Mouse (Mus musculus): ENCODE data around the gene Zfand3. TPM values are rescaled to one million over a fixed set of nuclear protein-coding genes. Genes with fewer than 3 reads are reported as not detected.

Zfand3 gene
- polyA plus RNA-seq, 1 experiment from 2014 or later: 34.2 TPM

DNA sequence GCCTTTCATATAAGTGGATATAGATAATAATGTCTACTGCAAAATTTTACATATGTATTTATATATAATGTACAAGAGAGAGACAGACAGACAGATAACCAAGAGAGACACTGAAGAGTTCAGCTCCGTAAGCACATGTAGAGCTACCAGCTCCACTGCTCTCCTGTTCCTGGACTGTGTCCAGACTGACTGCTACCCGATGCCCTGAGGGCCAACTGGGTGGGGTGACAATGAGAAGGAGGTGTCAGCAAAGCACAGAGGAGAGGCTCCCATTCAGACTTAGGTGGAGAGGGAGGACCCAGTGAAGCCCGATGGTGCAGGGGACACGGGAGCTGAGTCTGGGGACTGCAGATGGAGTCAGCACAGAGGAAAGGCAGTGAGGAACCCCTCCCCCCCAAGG, 25.5 kb upstream of the Zfand3 start:
- no peak overlapping the region for H3K27ac ChIP-seq (ENCODE audit: low read length)
- no peak for ATAC-seq (ENCODE audit: insufficient read depth, low FRiP score)
- H3K9me3 ChIP-seq (replicated peaks; ENCODE audit: control insufficient read depth, low read length): 0 out of 2 replicates have a peak, but pooled peaks cover 5% of the 10 kb centered on the region
- H3K4me3 ChIP-seq (replicated peaks; ENCODE audit: low read length): no peak overlapping the region
- no peak overlapping the region for H3K9ac ChIP-seq (ENCODE audit: low read length)
- peaks cover 6% of the 10 kb centered on the region; the same call in 1 of the 2 replicates for H3K4me1 ChIP-seq (ENCODE audit: control insufficient read depth, insufficient read depth, low read length)
- no peaks in the 10 kb centered on the region for H3K36me3 ChIP-seq (ENCODE audit: control insufficient read depth, insufficient read depth, low read length)
- no peaks in the 10 kb centered on the region for H3K27me3 ChIP-seq (ENCODE audit: control insufficient read depth, insufficient read depth, low read length)
- 47% methylated on average over 4 of the region's 4 CpGs for WGBS
- no peak overlapping the region for H3K4me2 ChIP-seq (ENCODE audit: low read depth, low read length)

DNA sequence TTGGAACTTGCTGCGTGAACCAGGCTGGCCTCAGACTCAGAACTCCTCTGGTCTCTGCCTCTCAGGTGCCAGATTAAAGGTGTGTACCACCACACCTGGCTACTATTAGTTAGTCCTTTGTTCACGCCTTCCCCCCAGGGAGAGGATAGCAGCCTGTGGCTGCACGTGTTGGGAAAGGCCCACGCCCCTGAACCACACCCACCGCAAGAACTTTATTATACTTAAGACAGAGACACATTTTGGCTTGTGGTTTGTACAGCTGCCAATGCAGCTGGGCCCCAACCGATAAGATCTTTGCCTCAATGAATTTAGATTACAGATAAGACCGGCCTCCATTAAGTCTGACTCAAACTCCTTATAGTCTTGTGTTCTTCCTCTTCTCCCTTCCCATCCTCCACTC, 24.7 kb upstream of the Zfand3 start:
- no peak overlapping the region for H3K4me2 ChIP-seq (ENCODE audit: low read depth, low read length)
- no peak overlapping the region for H3K27ac ChIP-seq (ENCODE audit: low read length)
- no peak overlapping the region for H3K9ac ChIP-seq (ENCODE audit: low read length)
- ATAC-seq (ENCODE audit: insufficient read depth, low FRiP score): peak; percentile 59; the same call in 1 of the 2 replicates
- H3K9me3 ChIP-seq (replicated peaks; ENCODE audit: control insufficient read depth, low read length): 0 out of 2 replicates have a peak, but pooled peaks cover 5% of the 10 kb centered on the region
- H3K36me3 ChIP-seq (ENCODE audit: control insufficient read depth, insufficient read depth, low read length): no peaks in the 10 kb centered on the region
- no peak overlapping the region for H3K4me3 ChIP-seq (replicated peaks; ENCODE audit: low read length)
- no peaks in the 10 kb centered on the region for H3K27me3 ChIP-seq (ENCODE audit: control insufficient read depth, insufficient read depth, low read length)
- H3K4me1 ChIP-seq (ENCODE audit: control insufficient read depth, insufficient read depth, low read length): peaks cover 6% of the 10 kb centered on the region; the same call in 1 of the 2 replicates
- WGBS: 48% methylated on average over 7 of the region's 7 CpGs

GRCm38 (mm10) chr17:29981568-29981967, 23.0 kb upstream of the Zfand3 start:
- Histone ChIP-seq H3K36me3 (ENCODE audit: control insufficient read depth, insufficient read depth, low read length) (no peaks in the 10 kb centered on the region), H3K4me2 (ENCODE audit: low read depth, low read length) (no peak overlapping the region), H3K9me3 (replicated peaks; ENCODE audit: control insufficient read depth, low read length) (0 out of 2 replicates have a peak, but pooled peaks cover 5% of the 10 kb centered on the region), H3K4me3 (replicated peaks; ENCODE audit: low read length) (no peak overlapping the region), H3K9ac (ENCODE audit: low read length) (no peak overlapping the region), H3K4me1 (ENCODE audit: control insufficient read depth, insufficient read depth, low read length) (peaks cover 6% of the 10 kb centered on the region; the same call in 1 of the 2 replicates), H3K27me3 (ENCODE audit: control insufficient read depth, insufficient read depth, low read length) (no peaks in the 10 kb centered on the region), H3K27ac (ENCODE audit: low read length) (no peak overlapping the region)
- no peak for ATAC-seq (ENCODE audit: insufficient read depth, low FRiP score)
- WGBS: 67% methylated on average over 8 of the region's 8 CpGs

- H3K27ac ChIP-seq (ENCODE audit: low read length): no peak overlapping the region
- H3K4me2 ChIP-seq (ENCODE audit: low read depth, low read length): no peak overlapping the region
- H3K4me1 ChIP-seq (ENCODE audit: control insufficient read depth, insufficient read depth, low read length): peaks cover 6% of the 10 kb centered on the region; the same call in 1 of the 2 replicates
- H3K9ac ChIP-seq (ENCODE audit: low read length): no peak overlapping the region
- 0 out of 2 replicates have a peak, but pooled peaks cover 5% of the 10 kb centered on the region for H3K9me3 ChIP-seq (replicated peaks; ENCODE audit: control insufficient read depth, low read length)
- no peaks in the 10 kb centered on the region for H3K27me3 ChIP-seq (ENCODE audit: control insufficient read depth, insufficient read depth, low read length)
- H3K36me3 ChIP-seq (ENCODE audit: control insufficient read depth, insufficient read depth, low read length): no peaks in the 10 kb centered on the region
- ATAC-seq (ENCODE audit: insufficient read depth, low FRiP score): no peak
- no peak overlapping the region for H3K4me3 ChIP-seq (replicated peaks; ENCODE audit: low read length)
- 70% methylated on average over 5 of the region's 5 CpGs for WGBS
These were observed 21.3 kb upstream of the Zfand3 start for GRCm38 (mm10) chr17:29983190-29983589.

DNA sequence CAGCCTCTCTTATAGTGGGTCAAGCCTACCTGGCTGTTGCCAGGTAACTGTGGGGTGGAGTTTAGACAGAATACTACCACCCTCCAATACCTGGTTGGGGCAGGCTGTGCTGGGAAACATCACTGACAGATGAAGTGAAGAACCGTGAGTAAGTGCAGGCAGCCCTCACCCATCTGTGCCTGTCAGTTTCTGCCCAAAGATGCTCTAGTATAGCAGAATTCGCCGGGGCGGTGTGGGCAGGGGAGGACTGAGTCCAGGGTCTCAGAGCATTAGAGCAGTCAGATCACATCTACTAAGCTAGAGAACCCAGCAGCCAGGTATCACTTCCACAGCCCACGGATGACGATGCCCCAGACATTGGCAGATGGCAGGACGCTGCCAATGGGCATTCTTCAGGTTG, 19.6 kb upstream of the Zfand3 start:
- 79% methylated on average over 7 of the region's 7 CpGs for WGBS
- 0 out of 2 replicates have a peak, but pooled peaks cover 3% of the 10 kb centered on the region for H3K4me1 ChIP-seq (ENCODE audit: control insufficient read depth, insufficient read depth, low read length)
- no peak overlapping the region for H3K4me3 ChIP-seq (replicated peaks; ENCODE audit: low read length)
- 0 out of 2 replicates have a peak, but pooled peaks cover 5% of the 10 kb centered on the region for H3K9me3 ChIP-seq (replicated peaks; ENCODE audit: control insufficient read depth, low read length)
- H3K27ac ChIP-seq (ENCODE audit: low read length): peak overlapping the region; percentile 9; the same call in 1 of the 2 replicates
- ATAC-seq (ENCODE audit: insufficient read depth, low FRiP score): no peak
- H3K27me3 ChIP-seq (ENCODE audit: control insufficient read depth, insufficient read depth, low read length): no peaks in the 10 kb centered on the region
- H3K9ac ChIP-seq (ENCODE audit: low read length): no peak overlapping the region
- no peaks in the 10 kb centered on the region for H3K36me3 ChIP-seq (ENCODE audit: control insufficient read depth, insufficient read depth, low read length)
- H3K4me2 ChIP-seq (ENCODE audit: low read depth, low read length): no peak overlapping the region

DNA sequence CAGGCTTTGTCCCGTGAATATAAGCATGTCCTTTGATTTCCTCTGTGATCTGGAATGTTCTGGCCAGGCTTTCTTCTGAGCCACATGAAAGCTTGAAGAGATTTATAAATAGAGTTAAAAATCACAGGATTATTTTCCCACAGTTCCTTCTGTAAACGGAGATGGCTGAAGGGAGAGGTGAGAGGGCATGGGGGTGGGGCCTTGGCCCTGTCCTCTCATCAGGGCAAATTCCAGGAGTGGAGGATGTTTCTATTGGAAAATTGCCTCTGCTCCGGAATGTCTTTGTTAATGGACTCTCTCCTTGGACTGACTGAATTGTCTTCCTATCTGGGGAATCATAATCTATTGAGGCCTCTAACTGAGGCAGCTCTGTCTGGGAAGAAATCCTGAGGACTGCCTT, 19.0 kb upstream of the Zfand3 start:
- Histone ChIP-seq H3K4me1 (ENCODE audit: control insufficient read depth, insufficient read depth, low read length) (no peaks in the 10 kb centered on the region), H3K4me2 (ENCODE audit: low read depth, low read length) (no peak overlapping the region), H3K9ac (ENCODE audit: low read length) (no peak overlapping the region), H3K27ac (ENCODE audit: low read length) (peak overlapping the region; percentile 9; the same call in 1 of the 2 replicates), H3K4me3 (replicated peaks; ENCODE audit: low read length) (no peak overlapping the region), H3K27me3 (ENCODE audit: control insufficient read depth, insufficient read depth, low read length) (no peaks in the 10 kb centered on the region), H3K36me3 (ENCODE audit: control insufficient read depth, insufficient read depth, low read length) (no peaks in the 10 kb centered on the region), H3K9me3 (replicated peaks; ENCODE audit: control insufficient read depth, low read length) (0 out of 2 replicates have a peak, but pooled peaks cover 5% of the 10 kb centered on the region)
- 17% methylated on average over 3 of the region's 3 CpGs for WGBS
- no peak for ATAC-seq (ENCODE audit: insufficient read depth, low FRiP score)

DNA sequence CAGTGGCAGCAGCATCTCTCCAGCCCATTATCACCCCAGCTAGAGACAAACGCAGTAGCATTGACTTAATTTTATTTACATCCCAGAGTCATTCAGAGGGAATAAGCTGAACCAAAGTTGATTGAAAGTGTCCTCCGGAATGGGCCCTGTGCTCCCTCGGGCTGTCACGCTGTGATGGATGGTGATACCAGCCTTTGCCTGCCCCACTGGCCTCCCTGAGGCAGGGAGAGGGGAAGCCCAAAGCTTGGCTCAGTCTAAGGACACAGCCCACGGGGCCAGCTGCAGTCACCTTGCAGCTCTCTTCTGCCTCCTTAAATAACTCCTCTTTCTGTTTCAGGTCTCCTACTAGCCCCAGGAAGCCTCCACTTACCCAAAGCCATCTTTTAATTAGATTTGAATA, 16.4 kb upstream of the Zfand3 start:
- H3K9ac ChIP-seq (ENCODE audit: low read length): no peak overlapping the region
- H3K27me3 ChIP-seq (ENCODE audit: control insufficient read depth, insufficient read depth, low read length): no peaks in the 10 kb centered on the region

GRCm38 (mm10) chr17:29989653-29990052, 14.9 kb upstream of the Zfand3 start:
- Histone ChIP-seq H3K27me3 (ENCODE audit: control insufficient read depth, insufficient read depth, low read length) (no peaks in the 10 kb centered on the region), H3K9ac (ENCODE audit: low read length) (no peak overlapping the region), H3K4me1 (ENCODE audit: control insufficient read depth, insufficient read depth, low read length) (no peaks in the 10 kb centered on the region), H3K9me3 (replicated peaks; ENCODE audit: control insufficient read depth, low read length) (no peaks in the 10 kb centered on the region), H3K36me3 (ENCODE audit: control insufficient read depth, insufficient read depth, low read length) (no peaks in the 10 kb centered on the region), H3K27ac (ENCODE audit: low read length) (no peak overlapping the region), H3K4me2 (ENCODE audit: low read depth, low read length) (no peak overlapping the region), H3K4me3 (replicated peaks; ENCODE audit: low read length) (no peak overlapping the region)
- 87% methylated on average over 5 of the region's 5 CpGs for WGBS
- no peak for ATAC-seq (ENCODE audit: insufficient read depth, low FRiP score)

More for the DNA sequence above, 16.4 kb upstream of the Zfand3 start:
- WGBS: 23% methylated on average over 5 of the region's 5 CpGs
- no peaks in the 10 kb centered on the region for H3K4me1 ChIP-seq (ENCODE audit: control insufficient read depth, insufficient read depth, low read length)
- H3K9me3 ChIP-seq (replicated peaks; ENCODE audit: control insufficient read depth, low read length): no peaks in the 10 kb centered on the region
- ATAC-seq (ENCODE audit: insufficient read depth, low FRiP score): no peak
- no peaks in the 10 kb centered on the region for H3K36me3 ChIP-seq (ENCODE audit: control insufficient read depth, insufficient read depth, low read length)
- H3K27ac ChIP-seq (ENCODE audit: low read length): no peak overlapping the region
- H3K4me2 ChIP-seq (ENCODE audit: low read depth, low read length): no peak overlapping the region
- no peak overlapping the region for H3K4me3 ChIP-seq (replicated peaks; ENCODE audit: low read length)

DNA sequence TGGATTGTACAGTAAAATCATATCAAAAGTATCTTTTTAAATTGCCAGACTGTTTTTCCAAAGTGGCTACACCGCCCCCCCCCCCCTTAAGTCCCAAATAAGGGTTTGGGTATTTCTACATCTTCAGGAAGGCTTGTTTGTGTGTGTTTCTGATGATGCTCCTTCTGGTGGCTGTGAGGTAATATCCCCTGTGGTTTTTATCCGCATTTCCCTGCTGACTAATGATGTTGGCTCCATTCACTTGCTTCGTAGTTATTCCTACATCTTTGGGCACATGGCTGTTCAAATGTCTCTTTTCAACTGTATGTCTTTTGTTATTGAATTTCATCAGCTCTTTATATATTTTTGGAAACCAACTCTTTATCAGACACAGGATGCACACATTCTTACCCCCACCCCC, 14.4 kb upstream of the Zfand3 start:
- Histone ChIP-seq H3K36me3 (ENCODE audit: control insufficient read depth, insufficient read depth, low read length) (no peaks in the 10 kb centered on the region), H3K27ac (ENCODE audit: low read length) (no peak overlapping the region), H3K4me2 (ENCODE audit: low read depth, low read length) (no peak overlapping the region), H3K4me1 (ENCODE audit: control insufficient read depth, insufficient read depth, low read length) (no peaks in the 10 kb centered on the region), H3K9ac (ENCODE audit: low read length) (no peak overlapping the region), H3K9me3 (replicated peaks; ENCODE audit: control insufficient read depth, low read length) (no peaks in the 10 kb centered on the region), H3K4me3 (replicated peaks; ENCODE audit: low read length) (no peak overlapping the region), H3K27me3 (ENCODE audit: control insufficient read depth, insufficient read depth, low read length) (no peaks in the 10 kb centered on the region)
- WGBS: 86% methylated on average over 3 of the region's 3 CpGs
- no peak for ATAC-seq (ENCODE audit: insufficient read depth, low FRiP score)

All from stomach, embryonic 16.5 days (tissue).